Mouse (Mus musculus): ENCODE results near the gene Sycp2. TPM values are rescaled to one million over a fixed set of nuclear protein-coding genes. Genes with fewer than 3 reads are reported as not detected.
A peak's percentile ranks its signal among the peaks of the same experiment; 100 is the strongest.

The Sycp2 gene
- polyA plus RNA-seq, 1 experiment from 2014 or later: 0.09 TPM

DNA sequence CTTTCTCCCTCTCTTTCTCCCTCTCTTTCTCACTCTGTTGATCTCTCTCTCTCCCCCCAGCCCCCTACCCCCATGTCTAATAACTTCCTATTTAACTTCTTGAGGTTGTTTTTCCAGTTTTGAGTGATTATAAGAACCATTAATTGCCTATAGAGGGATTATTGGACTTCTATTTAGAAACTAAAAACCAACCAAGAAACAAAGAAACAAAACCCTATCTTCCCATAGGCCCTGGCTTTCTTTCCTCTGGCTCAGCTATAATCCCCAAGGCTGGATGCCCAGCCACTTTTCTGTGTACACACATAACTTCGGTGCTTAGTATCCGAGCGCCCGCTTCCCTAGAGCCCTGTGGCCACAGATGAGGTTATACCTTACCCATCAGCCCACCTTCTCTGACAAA, 22.7 kb upstream of the Sycp2 start, which contains the start of gene Cdh26:
TSS of gene Cdh26 (plus strand) at position 301 of the 400 bp plus-strand sequence.
- no peak for ATAC-seq (ENCODE audit: insufficient read depth, low FRiP score, low TSS enrichment)

DNA sequence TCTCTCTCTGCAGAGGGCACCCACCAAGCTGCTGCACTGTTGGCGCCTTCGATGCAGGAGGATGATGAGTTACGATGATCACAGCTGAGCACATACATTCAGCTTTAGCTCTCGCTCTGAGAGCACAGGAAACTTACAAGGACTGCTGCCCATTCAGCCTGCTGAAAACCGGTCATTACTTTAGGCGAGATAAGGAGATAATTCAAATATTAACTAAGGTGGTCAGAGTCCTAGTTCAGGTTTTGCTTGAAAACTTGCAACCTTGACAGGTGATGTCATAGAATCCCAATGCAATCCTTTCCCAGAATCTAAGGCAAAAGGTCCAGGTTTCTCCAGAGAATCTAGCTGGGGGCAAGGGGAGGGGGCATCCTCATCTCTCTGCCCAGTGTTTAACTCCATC, 21.9 kb upstream of the Sycp2 start:
- Histone ChIP-seq H3K36me3 (ENCODE audit: control insufficient read depth, insufficient read depth, low read length) (no peaks in the 10 kb centered on the region), H3K27me3 (ENCODE audit: control insufficient read depth, insufficient read depth, low read length) (no peaks in the 10 kb centered on the region), H3K4me1 (ENCODE audit: control insufficient read depth, insufficient read depth, low read length) (no peaks in the 10 kb centered on the region), H3K9me3 (ENCODE audit: control insufficient read depth, low read length) (no peaks in the 10 kb centered on the region), H3K27ac (ENCODE audit: low read depth, low read length) (no peak overlapping the region), H3K4me2 (ENCODE audit: low read depth) (no peak overlapping the region), H3K9ac (ENCODE audit: low read length) (no peak overlapping the region), H3K4me3 (ENCODE audit: low read depth, low read length) (no peak overlapping the region)
- DNase-seq (ENCODE audit: low spot score) (no peak), ATAC-seq (ENCODE audit: insufficient read depth, low FRiP score, low TSS enrichment) (no peak)
- WGBS: 86% methylated on average over 6 of the region's 6 CpGs

More for the DNA sequence above, 22.7 kb upstream of the Sycp2 start, which contains the start of gene Cdh26:
- Histone ChIP-seq H3K27me3 (ENCODE audit: control insufficient read depth, insufficient read depth, low read length) (no peaks in the 10 kb centered on the region), H3K36me3 (ENCODE audit: control insufficient read depth, insufficient read depth, low read length) (no peaks in the 10 kb centered on the region), H3K9ac (ENCODE audit: low read length) (no peak within 1 kb of the TSS), H3K4me1 (ENCODE audit: control insufficient read depth, insufficient read depth, low read length) (no peaks in the 10 kb centered on the region), H3K27ac (ENCODE audit: low read depth, low read length) (no peak within 1 kb of the TSS), H3K4me2 (ENCODE audit: low read depth) (no peak within 1 kb of the TSS), H3K9me3 (ENCODE audit: control insufficient read depth, low read length) (no peaks in the 10 kb centered on the region), H3K4me3 (ENCODE audit: low read depth, low read length) (no peak within 1 kb of the TSS)
- WGBS: 92% methylated on average over 4 of the region's 4 CpGs
- no peak for DNase-seq (ENCODE audit: low spot score)

DNA sequence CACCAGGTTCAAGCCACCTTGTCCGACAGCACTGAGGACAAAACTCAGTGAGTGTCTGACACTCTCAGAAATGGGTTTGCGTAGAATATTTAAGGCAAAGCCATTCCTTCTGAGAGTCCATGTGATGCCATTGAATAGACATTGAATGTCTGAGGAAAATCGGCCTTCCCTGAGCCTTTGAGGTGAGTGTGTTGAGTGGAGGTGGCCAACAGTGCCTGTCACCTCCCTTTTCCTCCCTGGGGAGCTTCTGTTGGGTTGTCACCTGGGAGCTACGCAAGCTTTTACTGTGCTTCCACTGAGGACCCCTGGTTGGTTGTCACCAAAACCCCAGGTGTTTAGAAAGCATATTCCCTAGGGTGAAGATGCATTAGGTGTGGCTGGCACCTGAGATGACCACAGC, 21.2 kb upstream of the Sycp2 start:
- WGBS: 91% methylated on average over 4 of the region's 4 CpGs
- Histone ChIP-seq H3K4me3 (ENCODE audit: low read depth, low read length) (no peak overlapping the region), H3K9me3 (ENCODE audit: control insufficient read depth, low read length) (no peaks in the 10 kb centered on the region), H3K27me3 (ENCODE audit: control insufficient read depth, insufficient read depth, low read length) (no peaks in the 10 kb centered on the region), H3K27ac (ENCODE audit: low read depth, low read length) (no peak overlapping the region), H3K4me2 (ENCODE audit: low read depth) (no peak overlapping the region), H3K4me1 (ENCODE audit: control insufficient read depth, insufficient read depth, low read length) (no peaks in the 10 kb centered on the region), H3K36me3 (ENCODE audit: control insufficient read depth, insufficient read depth, low read length) (no peaks in the 10 kb centered on the region), H3K9ac (ENCODE audit: low read length) (no peak overlapping the region)
- no peak for ATAC-seq (ENCODE audit: insufficient read depth, low FRiP score, low TSS enrichment)
- DNase-seq (ENCODE audit: low spot score): no peak

GRCm38 (mm10) chr2:178428183-178428582, 20.7 kb upstream of the Sycp2 start:
- Histone ChIP-seq H3K36me3 (ENCODE audit: control insufficient read depth, insufficient read depth, low read length) (no peaks in the 10 kb centered on the region), H3K4me3 (ENCODE audit: low read depth, low read length) (no peak overlapping the region), H3K4me1 (ENCODE audit: control insufficient read depth, insufficient read depth, low read length) (no peaks in the 10 kb centered on the region), H3K9me3 (ENCODE audit: control insufficient read depth, low read length) (no peaks in the 10 kb centered on the region), H3K4me2 (ENCODE audit: low read depth) (no peak overlapping the region), H3K27me3 (ENCODE audit: control insufficient read depth, insufficient read depth, low read length) (no peaks in the 10 kb centered on the region), H3K27ac (ENCODE audit: low read depth, low read length) (no peak overlapping the region), H3K9ac (ENCODE audit: low read length) (no peak overlapping the region)
- 81% methylated on average over 9 of the region's 9 CpGs for WGBS
- DNase-seq (ENCODE audit: low spot score) (no peak), ATAC-seq (ENCODE audit: insufficient read depth, low FRiP score, low TSS enrichment) (no peak)

DNA sequence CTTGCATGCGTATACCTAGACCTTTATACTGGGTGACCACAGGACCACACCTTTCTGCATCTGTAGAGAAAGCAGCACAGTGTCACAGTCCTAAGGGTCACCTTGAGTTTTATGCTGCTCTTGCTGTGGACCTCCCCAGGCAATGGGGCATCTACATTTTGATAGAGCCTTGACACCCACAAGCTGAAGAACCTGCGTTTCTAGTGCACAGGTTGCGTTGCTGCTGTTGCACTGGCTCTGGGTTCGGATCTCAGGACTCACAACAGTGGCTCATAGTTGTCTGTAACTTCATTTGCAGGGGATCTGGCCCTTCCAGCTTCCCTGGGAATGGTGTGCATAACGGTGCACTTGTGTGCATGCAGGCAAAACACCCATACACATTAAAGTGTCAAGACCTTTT, 19.7 kb upstream of the Sycp2 start:
- H3K9me3 ChIP-seq (ENCODE audit: control insufficient read depth, low read length): no peaks in the 10 kb centered on the region
- no peak overlapping the region for H3K27ac ChIP-seq (ENCODE audit: low read depth, low read length)
- H3K4me3 ChIP-seq (ENCODE audit: low read depth, low read length): no peak overlapping the region
- H3K36me3 ChIP-seq (ENCODE audit: control insufficient read depth, insufficient read depth, low read length): no peaks in the 10 kb centered on the region
- H3K4me2 ChIP-seq (ENCODE audit: low read depth): no peak overlapping the region
- 85% methylated on average over 5 of the region's 5 CpGs for WGBS
- H3K9ac ChIP-seq (ENCODE audit: low read length): no peak overlapping the region
- no peak for DNase-seq (ENCODE audit: low spot score)
- no peaks in the 10 kb centered on the region for H3K4me1 ChIP-seq (ENCODE audit: control insufficient read depth, insufficient read depth, low read length)
- no peaks in the 10 kb centered on the region for H3K27me3 ChIP-seq (ENCODE audit: control insufficient read depth, insufficient read depth, low read length)
- ATAC-seq (ENCODE audit: insufficient read depth, low FRiP score, low TSS enrichment): no peak

GRCm38 (mm10) chr2:178426229-178426628, 18.7 kb upstream of the Sycp2 start:
- peak; percentile 31; the same call in 1 of the 2 replicates for ATAC-seq (ENCODE audit: insufficient read depth, low FRiP score, low TSS enrichment)
- H3K4me2 ChIP-seq (ENCODE audit: low read depth): no peak overlapping the region
- no peak overlapping the region for H3K9ac ChIP-seq (ENCODE audit: low read length)
- DNase-seq (ENCODE audit: low spot score): no peak
- no peaks in the 10 kb centered on the region for H3K27me3 ChIP-seq (ENCODE audit: control insufficient read depth, insufficient read depth, low read length)
- H3K27ac ChIP-seq (ENCODE audit: low read depth, low read length): no peak overlapping the region
- H3K9me3 ChIP-seq (ENCODE audit: control insufficient read depth, low read length): no peaks in the 10 kb centered on the region
- 61% methylated on average over 4 of the region's 4 CpGs for WGBS
- no peak overlapping the region for H3K4me3 ChIP-seq (ENCODE audit: low read depth, low read length)
- H3K36me3 ChIP-seq (ENCODE audit: control insufficient read depth, insufficient read depth, low read length): no peaks in the 10 kb centered on the region
- H3K4me1 ChIP-seq (ENCODE audit: control insufficient read depth, insufficient read depth, low read length): no peaks in the 10 kb centered on the region

DNA sequence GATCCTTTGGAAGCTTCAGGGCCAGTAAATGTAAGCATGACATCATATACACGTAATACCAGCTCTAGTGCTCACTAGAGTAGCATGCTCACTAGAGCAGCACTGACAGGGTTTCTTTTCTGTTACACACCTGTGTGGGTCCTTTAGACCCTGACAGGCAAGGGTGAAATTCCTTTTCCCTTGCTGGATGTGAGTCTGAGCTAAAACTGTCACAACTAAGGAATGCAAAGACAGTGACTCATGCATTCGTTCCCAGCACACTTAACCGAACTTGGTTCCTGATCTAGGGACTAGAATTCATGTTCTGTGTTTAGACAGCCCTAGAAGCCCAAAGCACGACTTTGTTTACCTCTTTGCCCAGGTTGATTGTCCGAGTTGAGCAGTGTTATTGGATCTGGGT, 15.7 kb upstream of the Sycp2 start:
- Histone ChIP-seq H3K4me2 (ENCODE audit: low read depth) (no peak overlapping the region), H3K4me1 (ENCODE audit: control insufficient read depth, insufficient read depth, low read length) (no peaks in the 10 kb centered on the region), H3K27ac (ENCODE audit: low read depth, low read length) (no peak overlapping the region), H3K4me3 (ENCODE audit: low read depth, low read length) (no peak overlapping the region), H3K27me3 (ENCODE audit: control insufficient read depth, insufficient read depth, low read length) (no peaks in the 10 kb centered on the region), H3K9me3 (ENCODE audit: control insufficient read depth, low read length) (no peaks in the 10 kb centered on the region), H3K9ac (ENCODE audit: low read length) (no peak overlapping the region), H3K36me3 (ENCODE audit: control insufficient read depth, insufficient read depth, low read length) (no peaks in the 10 kb centered on the region)
- WGBS: 76% methylated on average over 5 of the region's 5 CpGs
- DNase-seq (ENCODE audit: low spot score) (no peak), ATAC-seq (ENCODE audit: insufficient read depth, low FRiP score, low TSS enrichment) (no peak)

DNA sequence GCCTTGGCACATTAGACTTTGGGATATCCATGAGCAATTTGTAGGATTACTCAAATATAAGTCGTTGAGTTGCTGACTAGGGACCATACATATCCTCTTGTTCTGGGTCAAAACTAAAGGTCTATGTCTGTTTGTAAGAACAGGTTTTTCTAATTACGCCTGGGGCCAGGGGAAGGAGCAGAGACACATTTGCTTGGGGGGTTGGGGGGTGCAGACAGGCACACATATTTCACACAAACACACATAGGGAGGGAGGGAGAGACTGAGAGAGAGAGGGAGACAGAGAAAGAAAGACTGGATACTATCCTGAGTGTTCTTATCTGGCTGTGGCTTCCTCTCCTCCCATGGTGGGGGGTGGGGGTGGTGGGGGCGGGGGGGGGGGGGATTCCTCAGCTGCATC, 14.7 kb upstream of the Sycp2 start:
- H3K27me3 ChIP-seq (ENCODE audit: control insufficient read depth, insufficient read depth, low read length): no peaks in the 10 kb centered on the region
- H3K9me3 ChIP-seq (ENCODE audit: control insufficient read depth, low read length): no peaks in the 10 kb centered on the region
- H3K27ac ChIP-seq (ENCODE audit: low read depth, low read length): no peak overlapping the region
- H3K4me2 ChIP-seq (ENCODE audit: low read depth): no peak overlapping the region
- no peak overlapping the region for H3K9ac ChIP-seq (ENCODE audit: low read length)
- WGBS: 31% methylated on average over 3 of the region's 3 CpGs
- H3K36me3 ChIP-seq (ENCODE audit: control insufficient read depth, insufficient read depth, low read length): no peaks in the 10 kb centered on the region
- H3K4me3 ChIP-seq (ENCODE audit: low read depth, low read length): no peak overlapping the region
- no peaks in the 10 kb centered on the region for H3K4me1 ChIP-seq (ENCODE audit: control insufficient read depth, insufficient read depth, low read length)
- DNase-seq (ENCODE audit: low spot score): no peak
- no peak for ATAC-seq (ENCODE audit: insufficient read depth, low FRiP score, low TSS enrichment)

- no peak; the same call in 1 of the 2 replicates for ATAC-seq (ENCODE audit: insufficient read depth, low FRiP score, low TSS enrichment)
Measured at GRCm38 (mm10) chr2:178421603-178422002, 14.1 kb upstream of the Sycp2 start.

More at GRCm38 (mm10) chr2:178421603-178422002, 14.1 kb upstream of the Sycp2 start:
- peak; percentile 16 for DNase-seq (ENCODE audit: low spot score)
- Histone ChIP-seq H3K4me3 (ENCODE audit: low read depth, low read length) (no peak overlapping the region), H3K27me3 (ENCODE audit: control insufficient read depth, insufficient read depth, low read length) (no peaks in the 10 kb centered on the region), H3K4me2 (ENCODE audit: low read depth) (no peak overlapping the region), H3K4me1 (ENCODE audit: control insufficient read depth, insufficient read depth, low read length) (no peaks in the 10 kb centered on the region), H3K9me3 (ENCODE audit: control insufficient read depth, low read length) (no peaks in the 10 kb centered on the region), H3K36me3 (ENCODE audit: control insufficient read depth, insufficient read depth, low read length) (no peaks in the 10 kb centered on the region), H3K9ac (ENCODE audit: low read length) (no peak overlapping the region; the same call in 1 of the 2 replicates), H3K27ac (ENCODE audit: low read depth, low read length) (no peak overlapping the region)
- 45% methylated on average over 6 of the region's 6 CpGs for WGBS
